Mouse (Mus musculus) forebrain, embryonic 10.5 days (tissue): ENCODE measurements around the gene Chrm1. TPM values are rescaled to one million over a fixed set of nuclear protein-coding genes. Genes with fewer than 3 reads are reported as not detected.

Experiments
- DNase-seq: peaks from one replicate; pipeline ENCODE4 v3.0.0-alpha.2; 2017; ENCODE audit warnings: low spot score; ENCODE audit errors: extremely low spot score
- H3K27ac ChIP-seq: fragments of 300-500 bp; sonication (generic); 2 replicates; pipeline ENCODE4 v1.5.1; 2016; ENCODE audit warnings: mild to moderate bottlenecking
- H3K27me3 ChIP-seq: fragments of 300-500 bp; sonication (generic); 2 replicates; pipeline ENCODE4 v1.6.1; 2016; ENCODE audit warnings: mild to moderate bottlenecking; ENCODE audit not compliant: poor library complexity, severe bottlenecking
- H3K36me3 ChIP-seq: fragments of 300-500 bp; sonication (generic); replicated peaks from 2 replicates; pipeline ENCODE4 v1.6.1; 2016; ENCODE audit warnings: mild to moderate bottlenecking, moderate library complexity
- H3K4me1 ChIP-seq: fragments of 300-500 bp; sonication (generic); 2 replicates; pipeline ENCODE4 v1.6.1; 2016
- H3K4me3 ChIP-seq: fragments of 300-500 bp; sonication (generic); 2 replicates; pipeline ENCODE4 v1.5.1; 2016; ENCODE audit warnings: mild to moderate bottlenecking, moderate library complexity
- H3K9me3 ChIP-seq: fragments of 300-500 bp; sonication (generic); 2 replicates; pipeline ENCODE4 v1.6.1; 2016; ENCODE audit warnings: mild to moderate bottlenecking, moderate library complexity
- WGBS: fragments of 180-500 bp; shearing (Covaris S2); methylation state at CpG from one replicate; pipeline ENCODE4 v1.1.7; 2016; 5-methylcytosine and 5-hydroxymethylcytosine counted together
- polyA plus RNA-seq: library from polyadenylated mRNA; unstranded; fragments of >200 nt; fragmentation: Nextera tagmentation; extraction: Ambion mirVana; gene quantifications from 2 replicates; pipeline ENCODE4 v1.2.1, GENCODE M21; 2016

Chrm1 gene
- polyA plus RNA-seq, 1 experiment from 2014 or later, result not detected

- Histone ChIP-seq H3K27me3 (peaks cover 55% of the 10 kb centered on the region), H3K4me3 (no peak overlapping the region), H3K4me1 (peaks cover 33% of the 10 kb centered on the region), H3K9me3 (no peaks in the 10 kb centered on the region), H3K27ac (0 out of 2 replicates have a peak overlapping the region, but pooled peaks have one; percentile 5), H3K36me3 (no peaks in the 10 kb centered on the region)
- 61% methylated on average over 10 of the region's 10 CpGs for WGBS
- no peak for DNase-seq
These were observed 377 bp downstream of the Chrm1 start for GRCm38 (mm10) chr19:8663911-8664421.

GRCm38 (mm10) chr19:8664859-8665258 is 1.3 kb downstream of the Chrm1 start:
- Histone ChIP-seq H3K4me3 (no peak overlapping the region), H3K9me3 (no peaks in the 10 kb centered on the region), H3K27me3 (peaks cover 55% of the 10 kb centered on the region), H3K4me1 (peaks cover 33% of the 10 kb centered on the region), H3K27ac (no peak overlapping the region), H3K36me3 (no peaks in the 10 kb centered on the region)
- no peak for DNase-seq
- 99% methylated on average over 3 of the region's 3 CpGs for WGBS

GRCm38 (mm10) chr19:8665746-8666145 is 2.2 kb downstream of the Chrm1 start:
- H3K27ac ChIP-seq, result no peak overlapping the region
- no peaks in the 10 kb centered on the region for H3K9me3 ChIP-seq
- WGBS, result 65% methylated on average over 5 of the region's 5 CpGs
- H3K27me3 ChIP-seq, result peaks cover 48% of the 10 kb centered on the region
- H3K36me3 ChIP-seq, result no peaks in the 10 kb centered on the region
- no peak overlapping the region for H3K4me3 ChIP-seq
- no peak for DNase-seq
- H3K4me1 ChIP-seq, result peaks cover 33% of the 10 kb centered on the region

- DNase-seq, result no peak
- Histone ChIP-seq H3K4me1 (no peaks in the 10 kb centered on the region), H3K27ac (no peak overlapping the region), H3K9me3 (no peaks in the 10 kb centered on the region), H3K4me3 (no peak overlapping the region), H3K36me3 (no peaks in the 10 kb centered on the region), H3K27me3 (0 out of 2 replicates have a peak, but pooled peaks cover 4% of the 10 kb centered on the region)
- 92% methylated on average over 3 of the region's 3 CpGs for WGBS
These were observed 9.3 kb downstream of the Chrm1 start for GRCm38 (mm10) chr19:8672859-8673258.

- 82% methylated on average over 9 of the region's 9 CpGs for WGBS
- no peaks in the 10 kb centered on the region for H3K36me3 ChIP-seq
These were observed 9.9 kb downstream of the Chrm1 start for GRCm38 (mm10) chr19:8673336-8674063.

GRCm38 (mm10) chr19:8679031-8679779 is 15.6 kb downstream of the Chrm1 start:
- no peaks in the 10 kb centered on the region for H3K36me3 ChIP-seq
- peaks cover 24% of the 10 kb centered on the region for H3K4me1 ChIP-seq
- WGBS, result 24% methylated on average over 18 of the region's 18 CpGs
- peak overlapping the region; percentile 16; the same call in 1 of the 2 replicates for H3K4me3 ChIP-seq
- no peak for DNase-seq
- no peaks in the 10 kb centered on the region for H3K9me3 ChIP-seq
- H3K27me3 ChIP-seq, result peaks cover 25% of the 10 kb centered on the region
- H3K27ac ChIP-seq, result peak overlapping the region; percentile 16; the same call in 1 of the 2 replicates

More at GRCm38 (mm10) chr19:8673336-8674063, 9.9 kb downstream of the Chrm1 start:
- Histone ChIP-seq H3K4me3 (no peak overlapping the region), H3K27ac (no peak overlapping the region), H3K9me3 (no peaks in the 10 kb centered on the region), H3K27me3 (peaks cover 10% of the 10 kb centered on the region), H3K4me1 (no peaks in the 10 kb centered on the region)
- no peak for DNase-seq

- Histone ChIP-seq H3K4me3 (no peak overlapping the region), H3K36me3 (no peaks in the 10 kb centered on the region), H3K27ac (no peak overlapping the region), H3K4me1 (peaks cover 24% of the 10 kb centered on the region), H3K9me3 (no peaks in the 10 kb centered on the region), H3K27me3 (peaks cover 25% of the 10 kb centered on the region)
- no peak for DNase-seq
- 89% methylated on average over 4 of the region's 4 CpGs for WGBS
These were observed 18.2 kb downstream of the Chrm1 start for GRCm38 (mm10) chr19:8681633-8682362.

- Histone ChIP-seq H3K27ac (no peak overlapping the region), H3K4me3 (no peak overlapping the region), H3K36me3 (no peaks in the 10 kb centered on the region), H3K27me3 (peaks cover 20% of the 10 kb centered on the region), H3K4me1 (peaks cover 24% of the 10 kb centered on the region), H3K9me3 (no peaks in the 10 kb centered on the region)
- WGBS, result 0% methylated on average over 3 of the region's 3 CpGs
- DNase-seq, result peak; percentile 74
These were observed 19.4 kb downstream of the Chrm1 start for GRCm38 (mm10) chr19:8682996-8683395.

GRCm38 (mm10) chr19:8683627-8684026 is 20.0 kb downstream of the Chrm1 start:
- 78% methylated on average over 2 of the region's 2 CpGs for WGBS
- H3K27me3 ChIP-seq, result peaks cover 13% of the 10 kb centered on the region

GRCm38 (mm10) chr19:8691871-8692539 is 28.4 kb downstream of the Chrm1 start:
- H3K4me1 ChIP-seq, result peaks cover 7% of the 10 kb centered on the region; the same call in 1 of the 2 replicates
- 73% methylated on average over 9 of the region's 9 CpGs for WGBS
- H3K27me3 ChIP-seq, result no peaks in the 10 kb centered on the region

More at GRCm38 (mm10) chr19:8683627-8684026, 20.0 kb downstream of the Chrm1 start:
- no peak for DNase-seq
- no peak overlapping the region for H3K27ac ChIP-seq
- no peak overlapping the region for H3K4me3 ChIP-seq
- H3K4me1 ChIP-seq, result peaks cover 24% of the 10 kb centered on the region
- H3K36me3 ChIP-seq, result no peaks in the 10 kb centered on the region
- H3K9me3 ChIP-seq, result no peaks in the 10 kb centered on the region

GRCm38 (mm10) chr19:8692740-8693139 is 29.2 kb downstream of the Chrm1 start:
- Histone ChIP-seq H3K9me3 (no peaks in the 10 kb centered on the region), H3K36me3 (no peaks in the 10 kb centered on the region), H3K27me3 (no peaks in the 10 kb centered on the region), H3K4me3 (no peak overlapping the region), H3K4me1 (peaks cover 7% of the 10 kb centered on the region; the same call in 1 of the 2 replicates), H3K27ac (no peak overlapping the region)
- 75% methylated on average over 5 of the region's 5 CpGs for WGBS
- DNase-seq, result no peak

More at GRCm38 (mm10) chr19:8691871-8692539, 28.4 kb downstream of the Chrm1 start:
- Histone ChIP-seq H3K27ac (no peak overlapping the region), H3K9me3 (no peaks in the 10 kb centered on the region), H3K36me3 (no peaks in the 10 kb centered on the region), H3K4me3 (no peak overlapping the region)
- DNase-seq, result no peak

- Histone ChIP-seq H3K27ac (no peak overlapping the region), H3K4me1 (peaks cover 7% of the 10 kb centered on the region; the same call in 1 of the 2 replicates), H3K27me3 (no peaks in the 10 kb centered on the region), H3K36me3 (no peaks in the 10 kb centered on the region), H3K9me3 (no peaks in the 10 kb centered on the region), H3K4me3 (no peak overlapping the region)
- no peak for DNase-seq
- 66% methylated on average over 6 of the region's 6 CpGs for WGBS
These were observed 31.7 kb downstream of the Chrm1 start for GRCm38 (mm10) chr19:8695330-8695729.
